Mouse (Mus musculus) adrenal gland, postnatal 4 days (tissue): Measurements from ENCODE around the gene Gtpbp10. TPM values are rescaled to one million over a fixed set of nuclear protein-coding genes. Genes with fewer than 3 reads are reported as not detected.

ENCODE experiments used
- DNase-seq, 2 experiments: peaks; one replicate each; pipeline ENCODE4 v3.0.0; 2021 to 2022; ENCODE audit warnings: low spot score in 2 of 2, mixed read lengths in 2 of 2
- total RNA-seq, 2 experiments: library from RNA; stranded (reverse); gene quantifications; 2 replicates each; pipeline ENCODE4 v1.2.3; 2021

Gtpbp10 gene
- total RNA-seq, 2 experiments from 2014 or later: 22.8 to 23.8 TPM

DNA sequence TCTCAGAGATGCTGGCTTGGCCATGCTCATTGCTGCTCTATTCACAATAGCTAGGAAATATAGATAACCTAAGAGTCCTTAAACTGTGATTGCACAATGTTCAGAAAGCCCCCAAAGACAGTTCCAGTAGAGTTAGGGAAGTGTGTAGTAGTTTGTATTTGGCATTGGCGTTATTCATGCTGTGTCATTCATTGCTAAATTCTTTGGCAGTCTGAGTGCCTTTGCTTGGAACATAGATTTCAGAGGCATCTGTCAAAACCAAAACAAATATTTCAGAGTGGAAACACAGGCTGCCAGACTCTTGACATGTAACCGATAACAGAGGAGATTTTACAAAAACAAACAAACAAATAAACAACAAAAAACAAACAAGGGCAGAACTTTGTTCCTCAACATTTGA lies 57.8 kb downstream of the Gtpbp10 start:
- DNase-seq: no peak

DNA sequence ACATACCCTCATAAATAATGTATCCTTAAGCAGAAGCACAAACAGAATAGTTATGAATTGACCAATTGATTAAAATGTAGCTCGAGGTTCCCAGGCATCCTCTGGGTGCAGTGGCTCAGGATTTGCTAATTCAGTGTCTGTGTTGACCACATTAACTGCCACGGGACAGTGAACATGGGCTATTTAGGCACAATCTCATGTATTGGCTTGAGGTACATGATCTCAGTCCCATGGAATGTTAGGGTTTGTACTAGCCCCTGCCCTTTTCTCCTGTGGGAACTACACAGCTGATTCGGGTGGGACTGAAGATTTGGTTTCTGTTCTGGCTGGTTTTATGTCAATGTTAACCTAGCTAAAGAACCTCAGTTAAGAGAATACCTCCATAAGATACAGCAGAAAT lies 62.9 kb downstream of the Gtpbp10 start:
- no peak for DNase-seq

DNA sequence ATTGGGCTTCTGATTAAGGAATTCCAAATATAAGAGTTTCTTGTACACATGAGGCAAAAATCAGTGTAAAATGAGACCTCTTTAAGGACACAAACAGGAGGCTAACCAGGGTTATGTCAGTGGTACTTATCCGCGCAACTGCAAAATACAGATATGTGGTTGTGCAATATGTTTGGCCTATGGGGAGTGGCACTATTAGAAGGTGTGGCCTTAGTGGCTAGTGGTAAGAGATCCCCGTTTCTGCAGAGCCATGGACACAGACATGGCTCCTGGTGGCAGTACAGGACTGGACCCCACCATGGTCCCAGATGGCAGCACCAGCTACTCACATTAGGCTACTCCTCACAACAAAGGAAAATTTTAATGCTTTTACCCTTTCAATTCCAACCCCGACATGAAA lies 64.3 kb downstream of the Gtpbp10 start:
- DNase-seq: no peak

DNA sequence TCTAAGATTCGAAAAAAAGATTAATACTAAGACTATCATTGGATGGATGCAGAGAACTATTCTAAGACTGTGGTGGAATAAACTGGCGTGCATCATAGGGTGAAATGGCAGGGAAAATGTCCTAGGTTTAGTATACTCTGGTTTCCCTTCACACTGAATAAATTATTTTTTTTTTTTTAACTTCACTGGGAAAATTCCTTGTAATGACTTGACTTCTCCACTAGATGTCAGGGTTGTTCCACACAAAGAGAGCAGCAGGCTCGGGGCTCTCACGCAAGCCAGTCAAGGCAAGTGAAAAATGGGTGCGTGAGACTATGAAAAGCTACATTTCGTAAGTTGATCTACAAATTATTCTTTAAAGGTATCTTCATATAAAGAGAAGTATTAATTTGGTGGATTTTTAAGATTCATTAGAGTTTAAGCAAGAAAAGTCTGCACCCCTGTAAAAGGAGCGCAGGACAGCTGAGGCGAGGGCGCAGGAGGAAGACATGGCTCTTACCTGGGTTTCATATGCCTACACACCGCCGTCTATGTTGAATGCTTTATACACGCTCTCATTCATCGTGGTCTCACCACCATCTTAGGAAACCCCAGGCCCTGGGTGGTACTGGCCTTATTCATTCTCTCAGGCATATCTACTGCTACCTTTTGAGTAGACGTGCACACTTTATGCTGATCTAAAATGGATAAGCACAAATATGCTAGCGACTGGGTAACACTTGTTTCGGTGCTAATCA lies 64.9 kb downstream of the Gtpbp10 start:
- no peak for DNase-seq

DNA sequence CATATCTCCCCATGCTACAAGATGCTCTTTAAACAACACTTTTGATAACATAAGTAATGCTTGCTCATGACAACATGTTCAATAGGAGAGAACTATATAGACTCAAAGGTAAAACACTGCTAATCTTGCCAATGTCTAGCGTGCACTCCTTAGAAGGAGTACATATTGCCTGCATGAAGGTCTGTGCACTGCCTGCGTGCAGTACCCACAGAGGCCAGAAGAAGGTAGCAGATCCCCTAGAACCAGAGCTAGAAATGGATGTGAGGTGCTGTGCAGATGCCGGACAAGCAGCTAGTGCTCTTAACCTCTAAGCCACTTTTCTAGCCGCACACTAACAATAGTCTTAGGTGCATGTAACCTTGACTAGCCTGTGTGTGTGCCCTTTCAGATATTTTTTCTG lies 67.2 kb downstream of the Gtpbp10 start:
- DNase-seq: no peak

Other genes starting within 250 kb of the Gtpbp10 start
- gene Cdk14, start 139.2 kb downstream of the Gtpbp10 start, total RNA-seq: 10 to 100 TPM; 21.2 to 26.0 TPM
- gene 1700015F17Rik, start 80.4 kb downstream of the Gtpbp10 start, total RNA-seq: not detected
- gene Cldn12, start 44.6 kb downstream of the Gtpbp10 start, total RNA-seq: 10 to 100 TPM; 21.3 to 23.6 TPM
- gene Gm8773, start 14.3 kb upstream of the Gtpbp10 start, total RNA-seq: under 1 TPM in 1 of 2 experiments, not detected in 1; 0.39 TPM
- gene Cfap69, start 104.7 kb upstream of the Gtpbp10 start, total RNA-seq: 1 to 10 TPM; 6.0 to 7.3 TPM
- gene Steap2, start 135.0 kb upstream of the Gtpbp10 start, total RNA-seq: 10 to 100 TPM; 21.2 to 26.7 TPM
- gene Steap1, start 189.8 kb upstream of the Gtpbp10 start, total RNA-seq: 10 to 100 TPM; 13.2 to 16.7 TPM